Mouse (Mus musculus): ENCODE results near the gene Syt8. TPM values are rescaled to one million over a fixed set of nuclear protein-coding genes. Genes with fewer than 3 reads are reported as not detected.
A peak's percentile ranks its signal among the peaks of the same experiment; 100 is the strongest.

Syt8 gene
- total and polyA plus RNA-seq, 3 experiments: 0.16 TPM; not detected in 2

GRCm38 (mm10) chr7:142476795-142477452, 42.3 kb downstream of the Syt8 start:
- DNase-seq: no peak

DNA sequence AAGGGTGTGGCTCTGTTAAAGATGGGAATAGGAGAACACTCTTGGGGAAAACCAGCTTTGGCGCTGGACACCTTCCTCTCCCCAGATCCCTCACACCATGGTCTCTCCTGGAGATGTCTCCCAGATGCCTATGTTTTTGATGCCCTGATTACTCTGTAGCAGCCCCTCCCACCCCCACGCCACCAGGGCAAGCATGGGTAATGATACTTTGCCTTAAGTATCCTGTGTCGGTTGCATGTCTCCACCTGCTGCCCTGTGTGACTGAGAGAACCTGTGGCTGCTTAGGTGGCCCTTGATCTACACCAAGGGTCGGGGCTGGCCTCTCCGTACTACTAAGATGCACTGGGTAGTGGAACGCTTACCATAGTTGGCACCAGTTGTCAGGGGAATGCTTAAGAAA, 43.4 kb downstream of the Syt8 start:
- DNase-seq: no peak

DNA sequence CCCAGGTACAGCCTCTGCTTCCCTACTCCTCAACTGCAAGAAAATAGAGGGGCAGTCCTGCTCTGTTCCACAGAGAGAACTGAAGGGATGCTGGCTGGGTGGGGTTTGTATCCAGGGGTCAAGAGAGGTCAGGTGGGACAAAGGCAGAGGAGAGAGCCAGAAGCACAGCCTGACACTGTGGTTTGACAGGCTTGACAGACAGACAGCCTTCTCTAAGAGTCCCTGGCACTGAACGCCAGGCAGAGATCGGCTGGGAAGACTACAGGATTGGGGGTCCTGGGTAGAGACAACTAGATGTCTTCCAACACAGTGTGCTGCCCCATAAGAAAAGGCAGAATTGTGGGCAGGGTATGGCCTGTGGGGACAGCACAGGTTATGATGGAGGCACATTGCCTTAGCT, 43.9 kb downstream of the Syt8 start:
- no peak for DNase-seq

DNA sequence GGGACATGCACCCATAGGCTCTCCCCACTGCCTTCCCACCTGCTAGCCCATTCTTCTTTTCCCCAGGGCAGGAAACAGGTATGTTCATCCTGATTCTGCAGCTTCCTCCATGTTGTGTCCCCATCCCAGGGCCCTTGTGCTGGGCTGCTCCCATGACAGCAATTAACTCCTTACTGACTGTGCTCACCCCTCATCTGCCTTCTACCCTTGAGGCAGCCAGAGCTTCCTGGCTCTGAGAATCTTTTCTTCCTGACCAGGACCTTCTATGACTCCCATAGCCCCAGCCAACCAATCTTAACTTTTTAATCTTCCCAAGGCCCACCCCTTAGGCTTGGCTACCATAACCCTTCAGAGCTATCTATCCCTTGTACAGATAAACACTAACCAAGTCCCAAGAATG, 44.7 kb downstream of the Syt8 start:
- DNase-seq: no peak

DNA sequence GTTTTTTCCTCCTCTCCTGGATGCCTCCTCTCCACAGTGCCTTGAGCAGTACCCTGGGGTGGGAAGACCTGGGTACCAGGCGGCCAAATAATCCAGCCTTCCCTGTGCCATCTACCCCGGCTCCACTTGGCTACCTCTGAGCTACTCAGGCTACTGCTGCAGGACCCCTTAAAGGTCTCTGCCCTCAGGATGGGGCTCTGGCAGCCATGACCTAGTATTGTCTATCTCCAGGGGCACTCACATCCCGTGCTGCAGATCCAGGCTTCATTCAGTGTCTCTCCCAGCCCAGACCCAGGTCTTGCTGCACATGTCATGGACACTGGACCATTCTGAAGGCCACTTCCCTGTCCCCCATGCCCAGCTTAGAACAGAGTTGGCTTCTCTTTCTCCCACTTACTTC, 45.2 kb downstream of the Syt8 start:
- no peak for DNase-seq

GRCm38 (mm10) chr7:142480661-142481060, 46.0 kb downstream of the Syt8 start:
- no peak for DNase-seq

- peak; percentile 37 for DNase-seq
Measured at GRCm38 (mm10) chr7:142481186-142481567, 46.5 kb downstream of the Syt8 start.

GRCm38 (mm10) chr7:142481568-142482255, 47.1 kb downstream of the Syt8 start:
- peak; percentile 16 for DNase-seq

DNA sequence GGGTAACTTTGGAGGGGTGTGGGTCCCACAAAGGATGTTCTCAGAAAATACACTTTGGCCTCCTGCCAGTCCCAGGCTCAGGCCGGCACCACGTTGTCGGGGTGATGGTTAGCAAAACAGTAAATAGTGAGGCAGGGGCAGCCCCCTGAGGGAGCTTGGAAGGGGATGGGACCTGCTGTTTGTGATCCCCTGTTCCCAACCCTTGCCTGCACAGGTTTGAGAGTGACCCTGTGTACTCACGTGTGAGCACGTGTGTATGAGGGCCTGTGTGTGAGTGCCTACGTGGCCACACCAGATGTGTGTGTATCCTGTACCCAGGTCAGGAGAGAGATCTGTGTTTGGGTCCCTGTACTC, 47.6 kb downstream of the Syt8 start:
- DNase-seq: no peak

GRCm38 (mm10) chr7:142483136-142483535, 48.5 kb downstream of the Syt8 start:
- DNase-seq: no peak

DNA sequence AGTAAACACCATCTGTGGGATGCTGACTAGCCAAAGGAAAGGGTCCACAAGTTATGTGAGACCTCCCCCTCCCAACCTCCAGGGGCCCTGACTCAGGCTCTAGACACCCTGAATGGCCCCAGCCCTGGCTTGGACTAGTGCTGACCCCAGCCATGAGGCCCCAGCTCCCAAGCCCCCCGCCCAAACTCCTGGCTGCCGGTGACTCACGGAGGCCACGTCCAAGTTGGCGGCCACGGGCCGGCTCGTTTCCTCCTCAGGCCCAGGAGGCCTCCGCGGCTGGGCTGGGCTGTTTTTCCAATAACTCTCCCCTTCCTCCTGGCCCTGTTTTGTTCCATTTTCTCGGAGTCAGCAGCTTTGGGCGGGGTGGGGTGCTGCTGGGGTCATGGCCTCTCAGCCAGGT, 50.1 kb downstream of the Syt8 start:
- no peak for DNase-seq

GRCm38 (mm10) chr7:142486751-142487162, 52.1 kb downstream of the Syt8 start:
- DNase-seq: no peak

GRCm38 (mm10) chr7:142487341-142487859, 52.8 kb downstream of the Syt8 start:
- peak; percentile 34 for DNase-seq

DNA sequence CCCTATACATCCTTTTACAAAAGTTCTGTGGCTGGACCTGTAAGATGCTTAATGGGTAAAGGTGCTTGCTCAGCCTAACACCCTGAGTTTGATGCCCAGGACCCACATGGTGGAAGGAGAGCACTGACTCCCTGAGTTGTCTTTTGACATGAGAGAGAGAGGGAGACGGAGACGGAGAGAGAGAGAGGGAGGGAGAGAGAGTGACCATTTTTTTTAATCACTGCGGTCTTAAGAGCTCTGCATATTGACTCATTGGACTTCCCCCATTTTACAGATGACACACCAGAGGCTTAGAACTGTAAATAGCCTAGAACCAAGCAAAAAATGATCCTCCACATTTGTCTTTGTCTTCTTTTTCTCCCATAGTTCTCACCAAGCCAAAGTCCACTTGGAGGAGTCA, 53.4 kb downstream of the Syt8 start:
- no peak for DNase-seq

Other genes starting within 250 kb of the Syt8 start
- gene Gm10153, start 244.5 kb upstream of the Syt8 start, total RNA-seq (2021): not detected
- gene Gm10153, start 244.5 kb upstream of the Syt8 start, polyA plus RNA-seq (2012; rRNA removed): not detected in 2 replicates
- gene Krtap5-3, start 233.5 kb upstream of the Syt8 start, total RNA-seq (2021): not detected
- gene Krtap5-3, start 233.5 kb upstream of the Syt8 start, polyA plus RNA-seq (2012; rRNA removed): not detected in 2 replicates
- not detected for gene Gm7579, start 223.0 kb upstream of the Syt8 start, total RNA-seq (2021)
- gene Gm7579, start 223.0 kb upstream of the Syt8 start, polyA plus RNA-seq (2012; rRNA removed): not detected in 2 replicates
- gene Krtap5-5, start 204.9 kb upstream of the Syt8 start, total RNA-seq (2021): not detected
- gene Krtap5-5, start 204.9 kb upstream of the Syt8 start, polyA plus RNA-seq (2012; rRNA removed): 0.11 TPM in 1 of 2 replicates, not detected in the other
- gene Gm40460, start 193.8 kb upstream of the Syt8 start, total RNA-seq (2021): not detected
- gene Gm40460, start 193.8 kb upstream of the Syt8 start, polyA plus RNA-seq (2012; rRNA removed): not detected in 2 replicates
- gene Gm2431, start 176.5 kb upstream of the Syt8 start, total RNA-seq (2021): not detected
- gene Gm2431, start 176.5 kb upstream of the Syt8 start, polyA plus RNA-seq (2012; rRNA removed): not detected in 2 replicates
- not detected for gene Gm4559, start 160.5 kb upstream of the Syt8 start, total RNA-seq (2021)
- not detected in 2 replicates for gene Gm4559, start 160.5 kb upstream of the Syt8 start, polyA plus RNA-seq (2012; rRNA removed)
- not detected for gene Krtap5-1, start 137.7 kb upstream of the Syt8 start, total RNA-seq (2021)
- gene Krtap5-1, start 137.7 kb upstream of the Syt8 start, polyA plus RNA-seq (2012; rRNA removed): not detected in 2 replicates
- not detected for gene Krtap5-4, start 131.3 kb upstream of the Syt8 start, total RNA-seq (2021)
- not detected in 2 replicates for gene Krtap5-4, start 131.3 kb upstream of the Syt8 start, polyA plus RNA-seq (2012; rRNA removed)
- 1 to 10 TPM; 3.0 to 5.8 TPM for gene Ifitm10, start 61.1 kb upstream of the Syt8 start, total RNA-seq (2021)
- 12.0 and 15.2 TPM in 2 replicates for gene Ifitm10, start 61.1 kb upstream of the Syt8 start, polyA plus RNA-seq (2012; rRNA removed)
- 1 to 10 TPM; 2.9 to 6.9 TPM for gene Gm49369, start 52.2 kb upstream of the Syt8 start, total RNA-seq (2021)
- not detected in 2 replicates for gene Gm49369, start 52.2 kb upstream of the Syt8 start, polyA plus RNA-seq (2012; rRNA removed)
- gene Ctsd, start 46.8 kb upstream of the Syt8 start, total RNA-seq (2021): 1,000 to 10,000 TPM in 1 of 2 experiments, 100 to 1,000 TPM in 1; 904 to 1,338 TPM
- 889 and 996 TPM in 2 replicates for gene Ctsd, start 46.8 kb upstream of the Syt8 start, polyA plus RNA-seq (2012; rRNA removed)
- gene Tnni2, start 7.0 kb downstream of the Syt8 start, total RNA-seq (2021): under 1 TPM; 0.62 to 0.63 TPM
- gene Tnni2, start 7.0 kb downstream of the Syt8 start, polyA plus RNA-seq (2012; rRNA removed): 0.15 TPM in 1 of 2 replicates, not detected in the other
- 10 to 100 TPM; 20.9 to 28.7 TPM for gene Lsp1, start 26.0 kb downstream of the Syt8 start, total RNA-seq (2021)
- gene Lsp1, start 26.0 kb downstream of the Syt8 start, polyA plus RNA-seq (2012; rRNA removed): 22.2 and 25.1 TPM in 2 replicates
- gene Tnnt3, start 64.0 kb downstream of the Syt8 start, total RNA-seq (2021): not detected
- gene Tnnt3, start 64.0 kb downstream of the Syt8 start, polyA plus RNA-seq (2012; rRNA removed): 0.52 TPM in 1 of 2 replicates, not detected in the other
- 1 to 10 TPM; 2.2 to 8.0 TPM for gene Mrpl23, start 97.8 kb downstream of the Syt8 start, total RNA-seq (2021)
- gene Mrpl23, start 97.8 kb downstream of the Syt8 start, polyA plus RNA-seq (2012; rRNA removed): 6.9 and 7.6 TPM in 2 replicates
- 10 to 100 TPM in 1 of 2 experiments, 1 to 10 TPM in 1; 8.6 to 13.1 TPM for gene Igf2, start 232.0 kb downstream of the Syt8 start, total RNA-seq (2021)
- 22.4 and 32.0 TPM in 2 replicates for gene Igf2, start 232.0 kb downstream of the Syt8 start, polyA plus RNA-seq (2012; rRNA removed)
- not detected for gene Gm49394, start 235.1 kb downstream of the Syt8 start, total RNA-seq (2021)
- gene Gm49394, start 235.1 kb downstream of the Syt8 start, polyA plus RNA-seq (2012; rRNA removed): not detected in 2 replicates